Mouse (Mus musculus) megakaryocyte, embryonic 14.5 days (primary cell): ENCODE data around the gene Mmel1. TPM values are rescaled to one million over a fixed set of nuclear protein-coding genes. Genes with fewer than 3 reads are reported as not detected.

Source experiments
- H3K27me3 ChIP-seq: replicated peaks from 2 replicates; pipeline ENCODE3; 2012; ENCODE audit warnings: inconsistent platforms
- H3K36me3 ChIP-seq: replicated peaks from 2 replicates; pipeline ENCODE3; 2012; ENCODE audit warnings: low read length, inconsistent platforms, mixed read lengths
- H3K4me1 ChIP-seq: 2 replicates; pipeline ENCODE4 v1.6.1; 2012; ENCODE audit warnings: inconsistent platforms
- H3K4me3 ChIP-seq: replicated peaks from 2 replicates; pipeline ENCODE3; 2012; ENCODE audit warnings: moderate library complexity, mild to moderate bottlenecking, inconsistent platforms
- H3K9me3 ChIP-seq: 2 replicates; pipeline ENCODE4 v1.6.1; 2012; ENCODE audit warnings: inconsistent platforms
- FLI1 ChIP-seq: IDR thresholded peaks from 2 replicates; pipeline ENCODE4 v1.6.1; 2012; ENCODE audit warnings: low read length, inconsistent platforms, mixed read lengths
- GATA1 ChIP-seq: IDR thresholded peaks from 3 replicates; pipeline ENCODE4 v1.6.1; 2012; ENCODE audit warnings: mixed read lengths, low read length, inconsistent platforms, borderline replicate concordance
- polyA plus RNA-seq: library from polyadenylated mRNA; stranded (reverse); fragments of >175 nt; gene quantifications from 2 replicates; pipeline ENCODE4 v1.2.3, GENCODE M21; 2012; ENCODE audit warnings: low replicate concordance; ENCODE audit not compliant: insufficient read depth

Mmel1 gene
- polyA plus RNA-seq, 1 experiment, result 1.2 TPM

DNA sequence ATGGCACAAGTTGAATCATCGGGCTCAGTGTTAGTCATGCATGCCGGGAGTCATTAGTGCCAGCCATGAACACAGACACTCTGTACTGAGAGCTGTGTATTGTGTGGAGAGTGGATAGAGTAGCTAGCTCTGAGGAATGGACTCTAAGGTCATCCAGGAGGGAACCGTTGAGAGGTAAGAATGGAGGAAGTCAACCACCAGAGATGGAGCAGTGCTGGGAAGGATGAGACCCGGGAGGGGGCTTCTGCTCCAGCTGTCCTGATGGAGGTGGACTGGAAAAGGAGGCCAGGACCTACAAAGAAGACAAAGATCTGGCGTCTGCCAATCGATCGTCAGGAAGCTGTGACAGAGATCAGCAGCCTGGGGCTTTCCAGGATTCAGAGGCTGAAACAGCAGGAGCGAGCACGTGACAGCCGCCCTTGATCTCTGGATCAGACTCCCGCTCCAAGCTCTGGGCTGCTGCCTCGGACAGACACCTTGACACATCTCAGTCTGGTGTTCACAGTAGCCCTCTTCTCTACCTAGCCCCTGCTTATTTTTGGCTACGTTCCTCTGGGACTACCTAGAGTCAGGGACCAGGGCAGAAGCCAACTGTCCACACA is 64.0 kb downstream of the Mmel1 start:
- peaks cover 42% of the 10 kb centered on the region for H3K4me1 ChIP-seq

DNA sequence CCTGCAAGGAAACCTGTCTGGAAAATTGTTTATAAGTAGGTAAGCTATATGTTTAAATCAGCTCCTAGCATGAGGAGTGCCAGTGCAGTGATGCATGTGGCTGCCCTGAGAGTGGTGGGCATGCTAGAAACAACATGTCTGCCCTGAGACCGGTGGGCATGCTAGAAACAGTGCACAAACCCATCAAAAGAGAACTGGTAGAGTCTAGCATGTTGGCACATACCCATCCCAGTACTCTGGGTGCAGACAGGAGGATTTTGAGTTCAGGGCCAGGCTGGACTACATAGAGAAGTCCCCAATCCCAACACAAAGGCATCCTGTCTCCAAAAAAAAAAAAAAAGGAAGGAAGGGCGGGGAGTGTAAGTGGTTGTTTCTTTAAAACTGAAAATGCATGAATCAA is 65.4 kb downstream of the Mmel1 start:
- no peaks in the 10 kb centered on the region for H3K36me3 ChIP-seq
- peaks cover 33% of the 10 kb centered on the region for H3K4me1 ChIP-seq
- no peak overlapping the region for H3K4me3 ChIP-seq
- peaks cover 38% of the 10 kb centered on the region for H3K27me3 ChIP-seq
- no peak for TF ChIP-seq GATA1
- no peak for TF ChIP-seq FLI1
- no peaks in the 10 kb centered on the region for H3K9me3 ChIP-seq

More for the DNA sequence above, 64.0 kb downstream of the Mmel1 start:
- TF ChIP-seq FLI1, result no peak
- no peak for TF ChIP-seq GATA1
- Histone ChIP-seq H3K36me3 (no peaks in the 10 kb centered on the region), H3K4me3 (no peak overlapping the region), H3K27me3 (peaks cover 35% of the 10 kb centered on the region), H3K9me3 (no peaks in the 10 kb centered on the region)

GRCm38 (mm10) chr4:154935788-154936187 is 66.4 kb downstream of the Mmel1 start:
- TF ChIP-seq GATA1, result no peak
- no peak for TF ChIP-seq FLI1
- no peaks in the 10 kb centered on the region for H3K36me3 ChIP-seq

GRCm38 (mm10) chr4:154936542-154937255 is 67.3 kb downstream of the Mmel1 start:
- Histone ChIP-seq H3K4me1 (peaks cover 37% of the 10 kb centered on the region), H3K9me3 (no peaks in the 10 kb centered on the region), H3K36me3 (no peaks in the 10 kb centered on the region), H3K4me3 (no peak overlapping the region), H3K27me3 (peaks cover 38% of the 10 kb centered on the region)
- no peak for TF ChIP-seq GATA1
- TF ChIP-seq FLI1, result no peak

More at GRCm38 (mm10) chr4:154935788-154936187, 66.4 kb downstream of the Mmel1 start:
- Histone ChIP-seq H3K27me3 (peaks cover 38% of the 10 kb centered on the region), H3K4me1 (peaks cover 36% of the 10 kb centered on the region), H3K4me3 (no peak overlapping the region), H3K9me3 (no peaks in the 10 kb centered on the region)

GRCm38 (mm10) chr4:154937746-154938145 is 68.4 kb downstream of the Mmel1 start:
- Histone ChIP-seq H3K27me3 (peaks cover 32% of the 10 kb centered on the region), H3K9me3 (no peaks in the 10 kb centered on the region), H3K36me3 (no peaks in the 10 kb centered on the region), H3K4me1 (peaks cover 41% of the 10 kb centered on the region), H3K4me3 (no peak overlapping the region)
- TF ChIP-seq GATA1 (no peak), FLI1 (no peak)

GRCm38 (mm10) chr4:154940156-154940555 is 70.8 kb downstream of the Mmel1 start:
- H3K9me3 ChIP-seq, result no peaks in the 10 kb centered on the region
- H3K4me3 ChIP-seq, result no peak overlapping the region
- no peaks in the 10 kb centered on the region for H3K36me3 ChIP-seq
- peaks cover 43% of the 10 kb centered on the region for H3K4me1 ChIP-seq
- H3K27me3 ChIP-seq, result peaks cover 17% of the 10 kb centered on the region
- TF ChIP-seq FLI1 (no peak), GATA1 (no peak)

DNA sequence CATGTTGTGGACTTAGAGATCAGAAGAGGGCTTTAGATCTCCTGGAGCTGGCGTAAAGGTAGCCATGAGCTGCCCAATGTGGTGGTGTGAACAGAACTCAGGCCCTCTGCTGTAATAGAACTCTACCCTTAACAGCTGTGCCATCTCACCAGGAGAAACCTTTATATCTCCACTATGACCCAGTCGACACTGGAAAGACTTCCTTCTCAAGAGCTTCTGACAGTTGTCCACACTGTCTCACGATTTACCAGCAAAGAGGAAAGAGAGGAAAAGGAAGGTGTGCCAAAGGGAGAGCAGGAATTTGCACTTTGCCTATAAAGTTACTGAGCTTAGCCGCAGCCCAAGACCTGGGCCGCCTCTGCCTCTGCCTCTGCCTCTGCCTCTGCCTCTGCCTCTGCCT is 72.4 kb downstream of the Mmel1 start:
- peak overlapping the region; percentile 9 for H3K4me3 ChIP-seq
- H3K4me1 ChIP-seq, result peaks cover 42% of the 10 kb centered on the region
- no peaks in the 10 kb centered on the region for H3K36me3 ChIP-seq
- no peaks in the 10 kb centered on the region for H3K9me3 ChIP-seq
- TF ChIP-seq FLI1 (no peak), GATA1 (no peak)
- H3K27me3 ChIP-seq, result peaks cover 30% of the 10 kb centered on the region

GRCm38 (mm10) chr4:154942632-154943322 is 73.4 kb downstream of the Mmel1 start:
- Histone ChIP-seq H3K27me3 (peaks cover 31% of the 10 kb centered on the region), H3K4me1 (peaks cover 40% of the 10 kb centered on the region)
- no peak for TF ChIP-seq FLI1

DNA sequence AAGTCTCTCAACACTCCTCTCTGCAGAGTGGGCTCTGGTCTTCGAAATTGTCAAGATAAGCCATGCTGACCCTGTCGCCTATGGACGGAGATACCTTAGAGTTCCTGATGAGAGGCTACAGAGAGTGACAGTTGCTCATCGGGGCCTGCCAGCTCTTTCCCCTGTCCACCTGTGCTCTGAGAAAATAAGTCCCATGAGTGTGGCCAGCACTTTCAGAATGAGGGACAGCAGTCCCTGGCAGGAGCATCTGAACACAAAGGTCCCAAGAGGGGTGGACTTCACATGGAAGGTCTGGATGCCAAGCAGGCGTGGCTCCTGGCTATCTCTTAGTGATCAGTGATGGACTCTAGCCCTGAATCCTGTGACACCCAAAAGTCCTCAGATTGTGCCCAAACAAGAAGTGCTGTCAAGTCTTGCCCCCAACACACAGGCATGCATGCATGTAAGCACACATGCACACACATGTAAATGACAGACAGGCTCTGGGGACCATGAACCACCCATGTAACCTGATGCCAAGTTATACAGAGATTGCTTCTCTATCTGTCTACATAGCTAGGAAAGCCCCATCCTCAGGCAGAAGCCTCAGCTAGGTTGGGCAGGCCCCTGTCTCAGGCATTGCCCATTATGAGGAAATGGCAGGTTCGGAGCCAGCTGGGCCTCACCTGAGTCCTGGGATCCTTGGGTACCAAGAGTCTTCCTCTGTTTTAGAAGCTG is 74.1 kb downstream of the Mmel1 start:
- H3K4me3 ChIP-seq, result peak overlapping the region; percentile 67

More at GRCm38 (mm10) chr4:154942632-154943322, 73.4 kb downstream of the Mmel1 start:
- H3K4me3 ChIP-seq, result peak overlapping the region; percentile 62
- H3K36me3 ChIP-seq, result no peaks in the 10 kb centered on the region
- no peaks in the 10 kb centered on the region for H3K9me3 ChIP-seq

DNA sequence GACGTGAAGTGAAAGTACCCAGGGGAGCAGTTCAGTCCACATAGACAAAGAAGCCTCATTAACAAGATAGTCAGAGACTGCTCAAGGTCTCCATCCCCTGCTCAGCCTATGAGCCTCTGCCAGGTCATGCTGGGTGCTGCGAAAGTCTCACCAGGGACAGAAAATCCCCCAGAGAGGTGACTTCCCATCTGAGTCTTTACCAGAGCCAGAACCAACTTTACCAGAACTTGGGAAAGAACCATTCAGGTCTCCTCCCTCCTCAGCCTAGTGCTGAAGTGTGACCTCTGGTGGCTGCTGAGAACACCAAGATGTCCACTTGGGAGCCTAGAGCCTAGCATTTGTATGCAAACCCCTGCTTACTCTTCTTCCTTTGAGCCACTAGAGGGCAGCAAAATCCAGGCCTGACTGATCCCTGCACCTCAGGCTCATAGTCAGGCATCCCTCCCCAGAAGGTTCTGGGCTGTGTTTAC is 74.8 kb downstream of the Mmel1 start:
- TF ChIP-seq GATA1 (no peak), FLI1 (no peak)
- Histone ChIP-seq H3K4me1 (peaks cover 40% of the 10 kb centered on the region), H3K4me3 (peak overlapping the region; percentile 67), H3K36me3 (no peaks in the 10 kb centered on the region), H3K9me3 (no peaks in the 10 kb centered on the region), H3K27me3 (peaks cover 36% of the 10 kb centered on the region)

More for the DNA sequence above, 74.1 kb downstream of the Mmel1 start:
- peaks cover 31% of the 10 kb centered on the region for H3K27me3 ChIP-seq
- no peaks in the 10 kb centered on the region for H3K36me3 ChIP-seq
- peaks cover 40% of the 10 kb centered on the region for H3K4me1 ChIP-seq
- no peaks in the 10 kb centered on the region for H3K9me3 ChIP-seq
- no peak for TF ChIP-seq FLI1
- TF ChIP-seq GATA1, result no peak

Other genes with a start within 250 kb of the Mmel1 start
- gene Prdm16, start 232.7 kb upstream of the Mmel1 start, polyA plus RNA-seq, result not detected in 2 replicates
- gene Actrt2, start 201.7 kb upstream of the Mmel1 start, polyA plus RNA-seq, result not detected in 2 replicates
- gene Ttc34, start 32.1 kb upstream of the Mmel1 start, polyA plus RNA-seq, result not detected in 2 replicates
- gene Fam213b, start 29.6 kb downstream of the Mmel1 start, polyA plus RNA-seq, result 13.1 TPM in 1 of 2 replicates, not detected in the other
- 5.4 TPM in 1 of 2 replicates, not detected in the other for gene Tnfrsf14, start 59.0 kb downstream of the Mmel1 start, polyA plus RNA-seq
- 0.23 TPM in 1 of 2 replicates, not detected in the other for gene Hes5, start 91.3 kb downstream of the Mmel1 start, polyA plus RNA-seq
- 5.4 and 13.1 TPM in 2 replicates for gene Pank4, start 94.5 kb downstream of the Mmel1 start, polyA plus RNA-seq
- 0.27 and 0.88 TPM in 2 replicates for gene Plch2, start 187.2 kb downstream of the Mmel1 start, polyA plus RNA-seq
- gene Pex10, start 197.4 kb downstream of the Mmel1 start, polyA plus RNA-seq, result 1.4 and 4.3 TPM in 2 replicates
- 18.8 and 58.8 TPM in 2 replicates for gene Rer1, start 216.8 kb downstream of the Mmel1 start, polyA plus RNA-seq
- 4.3 and 6.3 TPM in 2 replicates for gene Morn1, start 217.0 kb downstream of the Mmel1 start, polyA plus RNA-seq